Mouse (Mus musculus) liver, embryonic 14.5 days (tissue): ENCODE measurements at regions not wholly inside any gene's neighbourhood (a gene's known extent, or its start where the extent isn't known, plus 50 kb on each side); places are given as distances from the start of the nearest gene placed in this dataset.

Experiments
- ATAC-seq: fragments of 200-750 bp; cut with Nextera tagmentation; 2 replicates; pipeline ENCODE4 v1.8.0; 2017; ENCODE audit warnings: moderate number of reproducible peaks, mild to moderate bottlenecking, moderate library complexity; ENCODE audit not compliant: insufficient read depth
- DNase-seq, 3 experiments: peaks; one replicate each; pipeline ENCODE4 v3.0.0-alpha.2; 2012 to 2013; ENCODE audit warnings: low read depth in 3 of 3, low spot score in 3 of 3
- H3K27ac ChIP-seq: fragments of 300-500 bp; sonication (generic); 2 replicates; pipeline ENCODE4 v1.5.1; 2014; ENCODE audit warnings: moderate library complexity, mild to moderate bottlenecking, control low read depth, inconsistent platforms
- H3K27me3 ChIP-seq: fragments of 300-500 bp; sonication (generic); 2 replicates; pipeline ENCODE4 v1.6.1; 2014; ENCODE audit warnings: mild to moderate bottlenecking, low read length, moderate library complexity; ENCODE audit not compliant: control insufficient read depth, insufficient read depth
- H3K36me3 ChIP-seq: fragments of 300-500 bp; sonication (generic); replicated peaks from 2 replicates; pipeline ENCODE4 v1.6.1; 2014; ENCODE audit warnings: low read depth; ENCODE audit not compliant: control insufficient read depth, insufficient read depth
- H3K4me1 ChIP-seq, 2 experiments: fragments of 200-500 bp in 1 of 2; fragments of 300-500 bp in 1 of 2; sonication (generic) in 1 of 2; replicated peaks; 2 replicates each; pipeline ENCODE4 v1.6.1; 2012 to 2014; ENCODE audit warnings: antibody characterized with exemption in 1 of 2, inconsistent platforms in 1 of 2, low read length in 1 of 2; ENCODE audit not compliant: control insufficient read depth in 2 of 2, insufficient read depth in 2 of 2
- H3K4me2 ChIP-seq: fragments of 300-500 bp; sonication (generic); 2 replicates; pipeline ENCODE4 v1.6.1; 2014; ENCODE audit warnings: low read depth, mild to moderate bottlenecking, control low read depth, moderate library complexity
- H3K4me3 ChIP-seq, 2 experiments: fragments of 200-500 bp in 1 of 2; fragments of 300-500 bp in 1 of 2; sonication (generic) in 1 of 2; 2 replicates each; pipeline ENCODE4 v1.5.1; 2012 to 2014; ENCODE audit warnings: low read depth in 2 of 2, low read length in 2 of 2, mild to moderate bottlenecking in 2 of 2, control low read depth in 1 of 2, inconsistent platforms in 1 of 2, moderate library complexity in 1 of 2; ENCODE audit not compliant: insufficient read depth in 1 of 2
- H3K9ac ChIP-seq: fragments of 300-500 bp; sonication (generic); replicated peaks from 2 replicates; pipeline ENCODE4 v1.6.1; 2014; ENCODE audit warnings: mild to moderate bottlenecking, control low read depth, moderate library complexity
- H3K9me3 ChIP-seq: fragments of 300-500 bp; sonication (generic); 2 replicates; pipeline ENCODE4 v1.6.1; 2016; ENCODE audit warnings: low read length, mixed read lengths; ENCODE audit not compliant: control insufficient read depth
- CTCF ChIP-seq: IDR thresholded peaks from 2 replicates; pipeline ENCODE4 v1.5.1; 2016; ENCODE audit warnings: antibody characterized with exemption, low read depth, control low read depth
- EP300 ChIP-seq: IDR thresholded peaks from 2 replicates; pipeline ENCODE4 v1.6.1; 2016; ENCODE audit warnings: antibody characterized with exemption, low read depth
- WGBS: fragments of 180-500 bp; shearing (Covaris S2); extraction: QIAGEN DNeasy Blood & Tissue Kit; methylation state at CpG from one replicate; pipeline ENCODE4 v1.1.7; 2014; ENCODE audit not compliant: insufficient replicate concordance; 5-methylcytosine and 5-hydroxymethylcytosine counted together

- Histone ChIP-seq H3K36me3 (no peaks in the 10 kb centered on the region), H3K27me3 (no peaks in the 10 kb centered on the region), H3K4me3 (no peak overlapping the region), H3K4me2 (no peak overlapping the region), H3K9ac (no peak overlapping the region), H3K4me1 (no peaks in the 10 kb centered on the region), H3K9me3 (no peaks in the 10 kb centered on the region), H3K27ac (no peak overlapping the region)
- DNase-seq = no peak
- TF ChIP-seq CTCF = no peak
- TF ChIP-seq EP300 = no peak
- WGBS = 51% methylated on average over 1 of the region's 1 CpGs
- no peak for ATAC-seq
Measured at GRCm38 (mm10) chr5:39337917-39338316, 417.4 kb downstream of the Hs3st1 start.

GRCm38 (mm10) chr5:39336484-39336985 lies 418.7 kb downstream of the Hs3st1 start:
- H3K27me3 ChIP-seq = no peaks in the 10 kb centered on the region
- H3K9me3 ChIP-seq = no peaks in the 10 kb centered on the region
- no peaks in the 10 kb centered on the region for H3K36me3 ChIP-seq
- ATAC-seq (no peak), DNase-seq (no peak)
- H3K27ac ChIP-seq = no peak overlapping the region
- no peak overlapping the region for H3K4me2 ChIP-seq
- H3K4me1 ChIP-seq = no peaks in the 10 kb centered on the region
- TF ChIP-seq EP300 (no peak), CTCF (no peak)
- H3K9ac ChIP-seq = no peak overlapping the region
- 72% methylated on average over 2 of the region's 2 CpGs for WGBS
- no peak overlapping the region for H3K4me3 ChIP-seq

- H3K4me2 ChIP-seq = no peak overlapping the region
- no peaks in the 10 kb centered on the region for H3K36me3 ChIP-seq
- 8% methylated on average over 2 of the region's 2 CpGs for WGBS
- no peak overlapping the region for H3K4me3 ChIP-seq
- DNase-seq = no peak
- no peak overlapping the region for H3K9ac ChIP-seq
- ATAC-seq = no peak
- no peaks in the 10 kb centered on the region for H3K27me3 ChIP-seq
- TF ChIP-seq CTCF (no peak), EP300 (no peak)
- no peaks in the 10 kb centered on the region for H3K9me3 ChIP-seq
- H3K27ac ChIP-seq = no peak overlapping the region
- no peaks in the 10 kb centered on the region for H3K4me1 ChIP-seq
Measured at GRCm38 (mm10) chr5:39335321-39335720, 420.0 kb downstream of the Hs3st1 start.

GRCm38 (mm10) chr5:39334241-39334640 lies 421.0 kb downstream of the Hs3st1 start:
- WGBS = 19% methylated on average over 1 of the region's 1 CpGs
- no peaks in the 10 kb centered on the region for H3K36me3 ChIP-seq
- DNase-seq = no peak
- H3K9me3 ChIP-seq = no peaks in the 10 kb centered on the region
- TF ChIP-seq EP300 = no peak
- no peak for TF ChIP-seq CTCF
- no peaks in the 10 kb centered on the region for H3K27me3 ChIP-seq
- no peak overlapping the region for H3K9ac ChIP-seq
- no peak overlapping the region for H3K27ac ChIP-seq
- no peak overlapping the region for H3K4me3 ChIP-seq
- ATAC-seq = no peak
- H3K4me1 ChIP-seq = no peaks in the 10 kb centered on the region
- no peak overlapping the region for H3K4me2 ChIP-seq

GRCm38 (mm10) chr5:39325399-39325798 lies 429.9 kb downstream of the Hs3st1 start:
- 57% methylated on average over 2 of the region's 2 CpGs for WGBS
- no peak for DNase-seq

More at GRCm38 (mm10) chr5:39325399-39325798, 429.9 kb downstream of the Hs3st1 start:
- no peaks in the 10 kb centered on the region for H3K27me3 ChIP-seq
- no peak for TF ChIP-seq CTCF
- TF ChIP-seq EP300 = no peak
- H3K4me1 ChIP-seq = no peaks in the 10 kb centered on the region
- no peak for ATAC-seq
- no peaks in the 10 kb centered on the region for H3K9me3 ChIP-seq
- no peak overlapping the region for H3K9ac ChIP-seq
- H3K36me3 ChIP-seq = no peaks in the 10 kb centered on the region
- H3K4me2 ChIP-seq = no peak overlapping the region
- no peak overlapping the region for H3K27ac ChIP-seq
- no peak overlapping the region for H3K4me3 ChIP-seq
